Mouse (Mus musculus): ENCODE data around the gene Fbln7. TPM values are rescaled to one million over a fixed set of nuclear protein-coding genes. Genes with fewer than 3 reads are reported as not detected.

Gene Fbln7
- total RNA-seq, 2 experiments from 2014 or later: 0.61 to 1.0 TPM

GRCm38 (mm10) chr2:128838611-128839010, 24.2 kb upstream of the Fbln7 start:
- no peak overlapping the region for H3K4me3 ChIP-seq
- no peak for DNase-seq (ENCODE audit: low spot score in 2 of 2)
- no peak overlapping the region for H3K27ac ChIP-seq
- no peak for TF ChIP-seq CTCF (conservative IDR thresholded peaks at IDR 0.05)

- Histone ChIP-seq H3K27ac (no peak overlapping the region), H3K4me3 (no peak overlapping the region)
- DNase-seq (ENCODE audit: low spot score in 2 of 2): no peak
- no peak for TF ChIP-seq CTCF (conservative IDR thresholded peaks at IDR 0.05)
Measured at GRCm38 (mm10) chr2:128839501-128839900, 23.3 kb upstream of the Fbln7 start.

- DNase-seq (ENCODE audit: low spot score in 2 of 2): no peak
- H3K27ac ChIP-seq: no peak overlapping the region
- TF ChIP-seq CTCF (conservative IDR thresholded peaks at IDR 0.05): no peak
- no peak overlapping the region for H3K4me3 ChIP-seq
Measured at GRCm38 (mm10) chr2:128842437-128842836, 20.3 kb upstream of the Fbln7 start.

GRCm38 (mm10) chr2:128850036-128850435, 12.7 kb upstream of the Fbln7 start:
- H3K4me3 ChIP-seq: no peak overlapping the region
- DNase-seq (ENCODE audit: low spot score in 2 of 2): no peak
- TF ChIP-seq CTCF (conservative IDR thresholded peaks at IDR 0.05): no peak
- H3K27ac ChIP-seq: no peak overlapping the region

DNA sequence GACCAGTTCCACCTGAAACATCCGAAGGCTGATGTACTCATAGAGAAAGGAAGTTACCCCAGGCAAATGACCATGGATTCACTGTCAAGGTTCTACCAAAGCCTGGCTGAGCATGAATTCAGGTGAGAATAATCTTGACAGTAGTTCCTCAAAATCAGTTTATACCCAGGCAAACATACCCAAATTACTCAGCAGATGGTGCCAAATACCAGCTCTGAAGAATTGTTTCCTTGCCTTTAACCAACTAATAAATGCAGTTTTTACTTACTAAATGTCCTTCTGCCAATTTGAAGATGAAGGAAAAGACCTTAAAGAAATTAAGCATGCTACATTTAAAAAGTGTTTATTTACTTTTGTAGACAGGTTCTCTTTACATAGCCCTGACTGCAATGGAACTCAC, 6.1 kb upstream of the Fbln7 start:
- H3K4me3 ChIP-seq: no peak overlapping the region
- no peak for DNase-seq (ENCODE audit: low spot score in 2 of 2)
- TF ChIP-seq CTCF (conservative IDR thresholded peaks at IDR 0.05): peak; percentile 58
- H3K27ac ChIP-seq: no peak overlapping the region

DNA sequence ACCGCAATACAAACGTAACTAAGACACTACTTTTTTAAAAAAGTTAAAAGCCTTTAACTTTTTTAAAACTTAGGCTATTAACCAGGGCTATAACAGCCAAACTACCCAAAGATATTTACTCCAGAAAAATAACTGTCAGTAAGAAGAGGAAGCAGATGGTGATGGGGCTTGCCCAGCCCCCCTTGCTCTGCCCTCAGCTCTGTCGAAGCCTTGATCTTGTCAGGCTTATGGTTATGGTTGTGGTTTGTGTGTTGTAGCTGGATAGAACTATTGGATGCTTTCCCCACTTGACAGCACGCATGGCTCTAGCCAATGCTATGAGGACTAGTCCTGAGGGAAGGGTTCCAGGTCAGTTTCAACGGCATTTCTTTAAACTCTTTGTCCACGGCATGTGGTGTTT, 3.8 kb upstream of the Fbln7 start:
- Histone ChIP-seq H3K4me3 (no peak overlapping the region), H3K27ac (no peak overlapping the region)
- TF ChIP-seq CTCF (conservative IDR thresholded peaks at IDR 0.05): no peak

DNA sequence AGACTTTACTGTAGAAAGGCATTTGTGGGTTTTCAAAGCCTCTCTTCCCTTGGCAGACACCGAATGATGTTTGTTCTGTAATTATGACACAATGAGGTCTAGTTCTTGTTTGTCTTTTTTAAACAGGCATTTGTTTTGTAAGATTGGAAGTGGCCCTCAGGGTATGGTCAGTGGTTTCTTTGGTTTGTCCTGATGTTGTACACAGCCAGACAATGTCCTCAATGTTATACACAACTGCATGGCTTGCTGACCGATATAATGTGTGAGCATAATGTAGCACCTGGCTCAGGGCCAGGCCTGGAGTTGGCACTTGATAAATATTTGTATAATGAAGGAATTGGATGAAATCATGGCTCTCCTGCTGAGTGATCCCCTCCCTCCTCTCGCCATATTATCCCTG, 2.9 kb upstream of the Fbln7 start:
- Histone ChIP-seq H3K27ac (no peak overlapping the region), H3K4me3 (no peak overlapping the region)
- no peak for TF ChIP-seq CTCF (conservative IDR thresholded peaks at IDR 0.05)
- DNase-seq (ENCODE audit: low spot score in 2 of 2): no peak

More for the DNA sequence above, 3.8 kb upstream of the Fbln7 start:
- DNase-seq (ENCODE audit: low spot score in 2 of 2): no peak

- Histone ChIP-seq H3K27ac (no peak overlapping the region), H3K4me3 (peak overlapping the region; percentile 53)
- DNase-seq (ENCODE audit: low spot score in 2 of 2): no peak
- peak; percentile 41 for TF ChIP-seq CTCF (conservative IDR thresholded peaks at IDR 0.05)
Measured at GRCm38 (mm10) chr2:128863777-128864331, 1.1 kb downstream of the Fbln7 start.

GRCm38 (mm10) chr2:128865061-128865460, 2.3 kb downstream of the Fbln7 start:
- Histone ChIP-seq H3K27ac (no peak overlapping the region), H3K4me3 (no peak overlapping the region)
- no peak for DNase-seq (ENCODE audit: low spot score in 2 of 2)
- no peak for TF ChIP-seq CTCF (conservative IDR thresholded peaks at IDR 0.05)

DNA sequence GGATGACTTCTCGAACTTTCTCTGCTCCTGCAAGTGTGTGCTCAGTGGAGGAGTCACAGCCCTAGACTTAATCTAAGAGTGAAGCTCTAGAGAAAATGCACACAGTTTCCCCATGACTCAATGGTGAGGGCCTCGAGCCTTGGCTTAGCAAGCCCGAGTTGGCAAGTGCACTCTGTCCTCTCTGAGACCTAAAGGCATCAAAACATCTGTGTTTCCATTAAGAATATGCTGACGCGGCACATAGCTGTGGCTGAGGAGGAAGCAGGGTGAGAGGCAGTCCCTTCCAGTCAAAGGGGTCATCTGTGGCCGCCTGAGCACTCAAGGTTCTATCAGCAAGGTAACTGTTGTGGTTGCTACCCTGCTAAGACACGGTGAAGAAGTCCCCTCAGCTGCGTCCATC, 8.9 kb downstream of the Fbln7 start:
- H3K27ac ChIP-seq: no peak overlapping the region
- no peak for TF ChIP-seq CTCF (conservative IDR thresholded peaks at IDR 0.05)
- H3K4me3 ChIP-seq: no peak overlapping the region
- DNase-seq (ENCODE audit: low spot score in 2 of 2): no peak

GRCm38 (mm10) chr2:128872256-128872655, 9.5 kb downstream of the Fbln7 start:
- Histone ChIP-seq H3K27ac (no peak overlapping the region), H3K4me3 (no peak overlapping the region)
- DNase-seq (ENCODE audit: low spot score in 2 of 2): no peak
- no peak for TF ChIP-seq CTCF (conservative IDR thresholded peaks at IDR 0.05)

GRCm38 (mm10) chr2:128875526-128875925, 12.7 kb downstream of the Fbln7 start:
- Histone ChIP-seq H3K4me3 (no peak overlapping the region), H3K27ac (no peak overlapping the region)
- TF ChIP-seq CTCF (conservative IDR thresholded peaks at IDR 0.05): no peak
- DNase-seq (ENCODE audit: low spot score in 2 of 2): no peak

DNA sequence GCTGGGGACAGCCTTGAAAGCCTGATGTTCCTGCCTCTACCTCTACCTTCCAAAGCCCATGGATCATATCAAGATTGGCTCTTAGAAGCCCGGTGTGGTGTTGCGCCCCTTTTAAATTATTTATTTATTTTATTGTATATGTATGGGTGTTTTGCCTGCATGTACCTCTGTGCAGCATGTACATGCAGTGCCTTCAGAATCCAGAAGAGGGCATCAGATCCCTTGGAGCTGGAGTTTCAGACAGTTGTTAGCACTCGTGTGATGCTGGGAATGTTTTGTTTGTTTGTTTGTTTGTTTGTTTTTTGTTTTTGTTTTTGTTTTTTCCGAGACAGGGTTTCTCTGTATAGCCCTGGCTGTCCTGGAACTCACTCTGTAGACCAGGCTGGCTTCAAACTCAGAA, 18.5 kb downstream of the Fbln7 start:
- Histone ChIP-seq H3K27ac (no peak overlapping the region), H3K4me3 (no peak overlapping the region)
- DNase-seq (ENCODE audit: low spot score in 2 of 2): no peak
- TF ChIP-seq CTCF (conservative IDR thresholded peaks at IDR 0.05): peak; percentile 63

DNA sequence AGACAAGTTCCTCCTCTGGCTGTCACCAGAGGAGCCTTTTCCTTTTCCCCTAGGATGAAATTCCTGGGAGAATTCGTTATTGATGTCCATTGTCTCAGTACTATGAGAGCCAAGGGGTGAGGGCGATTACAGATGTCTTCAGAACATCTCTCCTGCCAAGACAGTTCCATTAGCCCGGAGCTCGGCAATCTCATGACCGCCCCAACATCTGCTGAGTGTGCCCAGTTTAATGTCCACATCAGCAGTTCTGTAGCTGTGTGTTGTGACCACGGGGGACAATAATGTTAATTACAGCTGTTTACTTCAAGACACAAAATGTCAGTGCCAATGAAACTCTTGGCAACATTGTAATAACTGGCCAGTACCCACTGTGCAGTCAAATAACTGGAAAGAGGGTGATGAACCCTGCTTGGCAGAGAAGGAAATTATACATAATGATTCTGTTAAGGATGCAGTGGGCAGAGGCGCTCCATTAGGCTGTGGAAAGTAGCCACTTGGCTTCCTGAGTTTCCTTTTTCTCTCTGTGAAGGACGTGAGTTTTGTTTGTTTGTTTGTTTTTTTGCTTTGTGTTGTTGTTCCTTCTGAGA, 22.5 kb downstream of the Fbln7 start:
- no peak for DNase-seq (ENCODE audit: low spot score in 2 of 2)
- TF ChIP-seq CTCF (conservative IDR thresholded peaks at IDR 0.05): no peak
- no peak overlapping the region for H3K27ac ChIP-seq
- no peak overlapping the region for H3K4me3 ChIP-seq

Data from layer of hippocampus, adult 2 months (tissue).